Mouse (Mus musculus) megakaryocyte-erythroid progenitor cell, adult 5-6 weeks (primary cell): ENCODE results near the gene Hist1h4b. TPM values are rescaled to one million over a fixed set of nuclear protein-coding genes. Genes with fewer than 3 reads are reported as not detected.
"Not testable (repeated sequence)": the region's sequence is repeated elsewhere in the genome, so short reads cannot be mapped to it uniquely, and the experiment has no call there.

Experiments used
- ATAC-seq: replicated peaks from 2 replicates; pipeline ENCODE4 v1.8.0; 2016; ENCODE audit warnings: mild to moderate bottlenecking, inconsistent platforms; ENCODE audit not compliant: severe bottlenecking, poor library complexity, low FRiP score, low TSS enrichment
- total RNA-seq, 2 experiments: library from RNA; stranded (forward) in 1 of 2; stranded (reverse) in 1 of 2; fragments of 200-1000, 215-1000 nt in 1 of 2; fragments of >200 nt in 1 of 2; fragmentation: Nextera tagmentation in 1 of 2; gene quantifications; 2 replicates each; pipeline ENCODE4 v1.2.3; 2014 to 2017

Gene Hist1h4b
- total RNA-seq, 2 experiments from 2014 or later = 164 to 733 TPM

GRCm38 (mm10) chr13:23769613-23770012, 12.8 kb downstream of the Hist1h4b start, which contains the start of gene Trim38:
Gene Trim38 (plus strand): TSS chr13:23769913.
- ATAC-seq = not testable (repeated sequence)

GRCm38 (mm10) chr13:23772561-23773313, 15.9 kb downstream of the Hist1h4b start:
- peak; percentile 88 for ATAC-seq

GRCm38 (mm10) chr13:23778339-23778738, 21.5 kb downstream of the Hist1h4b start:
- ATAC-seq = no peak

- 0 out of 2 replicates have a peak, but pooled peaks have one; percentile 59 for ATAC-seq
Measured at GRCm38 (mm10) chr13:23779025-23779424, 22.2 kb downstream of the Hist1h4b start.

- ATAC-seq = 0 out of 2 replicates have a peak, but pooled peaks have one; percentile 59
Measured at GRCm38 (mm10) chr13:23792520-23792919, 35.7 kb downstream of the Hist1h4b start.

- ATAC-seq = no peak
Measured at GRCm38 (mm10) chr13:23799405-23799804, 42.6 kb downstream of the Hist1h4b start.

GRCm38 (mm10) chr13:23804532-23804931, 47.7 kb downstream of the Hist1h4b start:
- ATAC-seq = no peak

GRCm38 (mm10) chr13:23806422-23807052, 49.7 kb downstream of the Hist1h4b start, which contains the start of gene Slc17a2:
Gene Slc17a2 (plus strand): TSS chr13:23806993.
- no peak for ATAC-seq

Other genes starting within 250 kb of the Hist1h4b start
Only the 30 nearest of the 37 such genes appear.
- 29.5 and 42.3 TPM in 2 replicates for gene Hist1h1d, start 203.8 kb upstream of the Hist1h4b start, total RNA-seq (2014; fragmentation: Nextera tagmentation)
- gene Hist1h1d, start 203.8 kb upstream of the Hist1h4b start, total RNA-seq (2017) = 81.4 and 84.0 TPM in 2 replicates
- gene Hist1h3e, start 194.6 kb upstream of the Hist1h4b start, total RNA-seq (2014; fragmentation: Nextera tagmentation) = 124 and 193 TPM in 2 replicates
- 254 and 322 TPM in 2 replicates for gene Hist1h3e, start 194.6 kb upstream of the Hist1h4b start, total RNA-seq (2017)
- 5.7 and 12.6 TPM in 2 replicates for gene Hist1h2ae, start 185.8 kb upstream of the Hist1h4b start, total RNA-seq (2014; fragmentation: Nextera tagmentation)
- 237 and 359 TPM in 2 replicates for gene Hist1h2ae, start 185.8 kb upstream of the Hist1h4b start, total RNA-seq (2017)
- 386 and 627 TPM in 2 replicates for gene Hist1h2bg, start 185.6 kb upstream of the Hist1h4b start, total RNA-seq (2014; fragmentation: Nextera tagmentation)
- 891 and 1,210 TPM in 2 replicates for gene Hist1h2bg, start 185.6 kb upstream of the Hist1h4b start, total RNA-seq (2017)
- gene Hist1h2bf, start 182.8 kb upstream of the Hist1h4b start, total RNA-seq (2014; fragmentation: Nextera tagmentation) = 342 and 512 TPM in 2 replicates
- gene Hist1h2bf, start 182.8 kb upstream of the Hist1h4b start, total RNA-seq (2017) = 329 and 662 TPM in 2 replicates
- gene Hist1h2ad, start 182.6 kb upstream of the Hist1h4b start, total RNA-seq (2014; fragmentation: Nextera tagmentation) = 1.4 and 11.1 TPM in 2 replicates
- 1,263 and 1,317 TPM in 2 replicates for gene Hist1h2ad, start 182.6 kb upstream of the Hist1h4b start, total RNA-seq (2017)
- gene Hist1h3d, start 181.2 kb upstream of the Hist1h4b start, total RNA-seq (2014; fragmentation: Nextera tagmentation) = 123 and 185 TPM in 2 replicates
- gene Hist1h3d, start 181.2 kb upstream of the Hist1h4b start, total RNA-seq (2017) = 84.0 and 189 TPM in 2 replicates
- gene Hist1h4d, start 175.4 kb upstream of the Hist1h4b start, total RNA-seq (2014; fragmentation: Nextera tagmentation) = 470 and 507 TPM in 2 replicates
- gene Hist1h4d, start 175.4 kb upstream of the Hist1h4b start, total RNA-seq (2017) = 756 and 1,171 TPM in 2 replicates
- 26.9 and 37.8 TPM in 2 replicates for gene Hist1h2be, start 135.9 kb upstream of the Hist1h4b start, total RNA-seq (2014; fragmentation: Nextera tagmentation)
- gene Hist1h2be, start 135.9 kb upstream of the Hist1h4b start, total RNA-seq (2017) = 47.9 and 73.4 TPM in 2 replicates
- 289 and 399 TPM in 2 replicates for gene Hist1h1e, start 134.5 kb upstream of the Hist1h4b start, total RNA-seq (2014; fragmentation: Nextera tagmentation)
- gene Hist1h1e, start 134.5 kb upstream of the Hist1h4b start, total RNA-seq (2017) = 199 and 265 TPM in 2 replicates
- 3.8 and 6.0 TPM in 2 replicates for gene Hist1h2ac, start 73.1 kb upstream of the Hist1h4b start, total RNA-seq (2014; fragmentation: Nextera tagmentation)
- gene Hist1h2ac, start 73.1 kb upstream of the Hist1h4b start, total RNA-seq (2017) = 56.0 and 87.4 TPM in 2 replicates
- 74.9 and 133 TPM in 2 replicates for gene Hist1h2bc, start 72.8 kb upstream of the Hist1h4b start, total RNA-seq (2014; fragmentation: Nextera tagmentation)
- 136 and 209 TPM in 2 replicates for gene Hist1h2bc, start 72.8 kb upstream of the Hist1h4b start, total RNA-seq (2017)
- gene Hist1h1t, start 61.2 kb upstream of the Hist1h4b start, total RNA-seq (2014; fragmentation: Nextera tagmentation) = 1.3 TPM in 1 of 2 replicates, not detected in the other
- 1.3 TPM in 1 of 2 replicates, not detected in the other for gene Hist1h1t, start 61.2 kb upstream of the Hist1h4b start, total RNA-seq (2017)
- gene Hist1h4c, start 58.6 kb upstream of the Hist1h4b start, total RNA-seq (2014; fragmentation: Nextera tagmentation) = 153 and 163 TPM in 2 replicates
- gene Hist1h4c, start 58.6 kb upstream of the Hist1h4b start, total RNA-seq (2017) = 166 and 397 TPM in 2 replicates
- not detected in 2 replicates for gene Hfe, start 46.2 kb upstream of the Hist1h4b start, total RNA-seq (2014; fragmentation: Nextera tagmentation)
- gene Hfe, start 46.2 kb upstream of the Hist1h4b start, total RNA-seq (2017) = 0.27 and 1.9 TPM in 2 replicates
- gene Hist1h1c, start 18.2 kb upstream of the Hist1h4b start, total RNA-seq (2014; fragmentation: Nextera tagmentation) = 152 and 164 TPM in 2 replicates
- gene Hist1h1c, start 18.2 kb upstream of the Hist1h4b start, total RNA-seq (2017) = 474 and 577 TPM in 2 replicates
- gene Hist1h3c, start 11.4 kb upstream of the Hist1h4b start, total RNA-seq (2014; fragmentation: Nextera tagmentation) = 81.7 and 130 TPM in 2 replicates
- gene Hist1h3c, start 11.4 kb upstream of the Hist1h4b start, total RNA-seq (2017) = 369 and 555 TPM in 2 replicates
- gene Hist1h2bb, start 10.3 kb upstream of the Hist1h4b start, total RNA-seq (2014; fragmentation: Nextera tagmentation) = 322 and 625 TPM in 2 replicates
- 4,065 and 6,565 TPM in 2 replicates for gene Hist1h2bb, start 10.3 kb upstream of the Hist1h4b start, total RNA-seq (2017)
- gene Hist1h2ab, start 5.9 kb upstream of the Hist1h4b start, total RNA-seq (2014; fragmentation: Nextera tagmentation) = 69.7 and 80.3 TPM in 2 replicates
- 1,316 and 2,308 TPM in 2 replicates for gene Hist1h2ab, start 5.9 kb upstream of the Hist1h4b start, total RNA-seq (2017)
- 324 and 486 TPM in 2 replicates for gene Hist1h3b, start 4.7 kb upstream of the Hist1h4b start, total RNA-seq (2014; fragmentation: Nextera tagmentation)
- gene Hist1h3b, start 4.7 kb upstream of the Hist1h4b start, total RNA-seq (2017) = 276 and 731 TPM in 2 replicates
- gene Hist1h4a, start 4.2 kb downstream of the Hist1h4b start, total RNA-seq (2014; fragmentation: Nextera tagmentation) = 58.4 and 68.4 TPM in 2 replicates
- gene Hist1h4a, start 4.2 kb downstream of the Hist1h4b start, total RNA-seq (2017) = 328 and 432 TPM in 2 replicates
- gene Hist1h3a, start 5.4 kb downstream of the Hist1h4b start, total RNA-seq (2014; fragmentation: Nextera tagmentation) = 67.8 and 132 TPM in 2 replicates
- 285 and 495 TPM in 2 replicates for gene Hist1h3a, start 5.4 kb downstream of the Hist1h4b start, total RNA-seq (2017)
- gene Hist1h1a, start 6.7 kb downstream of the Hist1h4b start, total RNA-seq (2014; fragmentation: Nextera tagmentation) = 324 and 695 TPM in 2 replicates
- 1,816 and 2,974 TPM in 2 replicates for gene Hist1h1a, start 6.7 kb downstream of the Hist1h4b start, total RNA-seq (2017)
- not detected in 2 replicates for gene Trim38, start 12.9 kb downstream of the Hist1h4b start, total RNA-seq (2014; fragmentation: Nextera tagmentation)
- gene Trim38, start 12.9 kb downstream of the Hist1h4b start, total RNA-seq (2017) = not detected in 2 replicates
- not detected in 2 replicates for gene Slc17a2, start 50.0 kb downstream of the Hist1h4b start, total RNA-seq (2014; fragmentation: Nextera tagmentation)
- not detected in 2 replicates for gene Slc17a2, start 50.0 kb downstream of the Hist1h4b start, total RNA-seq (2017)
- not detected in 2 replicates for gene Slc17a3, start 82.4 kb downstream of the Hist1h4b start, total RNA-seq (2014; fragmentation: Nextera tagmentation)
- gene Slc17a3, start 82.4 kb downstream of the Hist1h4b start, total RNA-seq (2017) = not detected in 2 replicates
- not detected in 2 replicates for gene Slc17a1, start 110.7 kb downstream of the Hist1h4b start, total RNA-seq (2014; fragmentation: Nextera tagmentation)
- not detected in 2 replicates for gene Slc17a1, start 110.7 kb downstream of the Hist1h4b start, total RNA-seq (2017)
- 1.2 TPM in 2 replicates for gene Slc17a4, start 158.0 kb downstream of the Hist1h4b start, total RNA-seq (2014; fragmentation: Nextera tagmentation)
- 1.0 and 1.3 TPM in 2 replicates for gene Slc17a4, start 158.0 kb downstream of the Hist1h4b start, total RNA-seq (2017)
- gene Hist1h2ba, start 177.1 kb downstream of the Hist1h4b start, total RNA-seq (2014; fragmentation: Nextera tagmentation) = not detected in 2 replicates
- not detected in 2 replicates for gene Hist1h2ba, start 177.1 kb downstream of the Hist1h4b start, total RNA-seq (2017)
- not detected in 2 replicates for gene Hist1h2aa, start 177.4 kb downstream of the Hist1h4b start, total RNA-seq (2014; fragmentation: Nextera tagmentation)
- gene Hist1h2aa, start 177.4 kb downstream of the Hist1h4b start, total RNA-seq (2017) = not detected in 2 replicates